Mouse (Mus musculus): Measurements from ENCODE around the gene Galnt17.

The Galnt17 gene

DNA sequence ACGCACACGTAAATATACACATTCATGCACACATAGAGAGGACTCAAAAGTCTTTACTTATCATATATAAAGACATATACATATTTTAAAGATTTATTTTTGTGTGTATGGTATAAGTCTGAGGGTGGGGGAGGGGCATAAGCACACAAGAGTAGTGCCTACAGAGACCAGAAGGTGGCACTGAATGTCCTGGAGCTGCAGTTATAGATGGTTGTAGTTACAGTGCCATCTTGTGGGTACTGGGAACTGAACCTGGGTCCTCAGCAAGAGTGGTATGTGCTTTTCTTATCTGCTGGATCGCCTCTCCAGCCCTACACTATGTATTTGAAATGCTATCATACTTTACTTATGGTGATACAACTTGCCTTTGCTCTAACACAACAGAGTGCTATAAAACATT, 68.5 kb downstream of the Galnt17 start:
- DNase-seq: no peak

DNA sequence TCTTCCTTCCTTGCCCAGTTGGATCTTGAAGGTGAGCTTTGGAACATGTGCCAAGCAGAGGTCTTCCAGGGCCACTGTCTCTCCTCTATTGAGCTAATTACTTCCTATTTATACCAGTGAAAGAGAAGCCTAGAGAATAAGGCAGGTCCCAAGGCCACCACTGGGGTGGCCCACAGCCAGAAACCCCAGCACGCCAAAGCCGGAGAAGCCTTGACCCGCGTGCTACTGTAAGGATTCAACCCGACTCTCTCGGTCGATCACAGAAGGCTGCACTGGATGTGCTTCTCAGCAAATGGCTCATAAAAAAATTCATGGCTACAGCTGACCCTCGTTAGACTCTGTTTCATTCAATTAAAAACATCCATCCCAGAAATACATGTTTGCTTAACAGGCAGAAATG, 71.4 kb downstream of the Galnt17 start:
- peak; percentile 9 to 30 for DNase-seq

DNA sequence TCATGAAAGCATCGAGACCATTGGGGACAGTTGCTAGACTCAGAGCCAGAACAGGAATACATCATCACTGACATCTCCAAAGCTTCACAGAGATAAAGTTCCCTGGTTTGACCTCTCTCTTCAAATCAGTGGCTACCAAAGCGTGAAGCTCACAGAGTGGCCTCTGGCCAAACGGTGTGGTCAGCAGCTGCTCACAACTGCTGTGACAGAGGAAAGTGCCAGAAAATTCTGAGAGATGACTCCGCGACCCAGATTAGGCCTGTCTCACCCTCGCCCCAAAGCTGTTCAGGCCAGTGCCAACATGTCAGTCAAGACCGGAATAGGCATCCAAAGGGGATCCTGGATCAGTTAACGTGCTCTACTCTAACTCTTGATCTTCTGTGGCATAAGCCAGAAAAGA, 74.5 kb downstream of the Galnt17 start:
- DNase-seq: no peak

DNA sequence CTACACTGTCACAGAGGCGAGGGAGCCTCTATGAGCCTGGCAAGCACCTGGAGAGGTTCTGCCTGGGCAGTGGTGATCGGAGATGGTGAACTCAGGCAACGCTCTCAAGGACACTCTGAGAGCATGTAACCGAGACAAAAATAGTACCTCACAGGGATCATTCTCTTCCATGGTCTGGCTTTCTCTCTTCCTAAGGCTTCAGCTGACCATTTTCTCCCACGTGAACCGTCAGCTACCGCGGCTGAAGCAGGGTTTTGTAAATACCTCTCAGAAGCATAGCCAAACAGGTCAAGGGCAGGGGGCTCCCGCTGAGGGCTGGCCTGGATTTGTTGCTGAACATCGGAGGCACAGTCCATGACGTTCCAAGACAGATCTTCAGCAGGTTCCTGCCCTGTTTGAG, 77.2 kb downstream of the Galnt17 start:
- no peak for DNase-seq

DNA sequence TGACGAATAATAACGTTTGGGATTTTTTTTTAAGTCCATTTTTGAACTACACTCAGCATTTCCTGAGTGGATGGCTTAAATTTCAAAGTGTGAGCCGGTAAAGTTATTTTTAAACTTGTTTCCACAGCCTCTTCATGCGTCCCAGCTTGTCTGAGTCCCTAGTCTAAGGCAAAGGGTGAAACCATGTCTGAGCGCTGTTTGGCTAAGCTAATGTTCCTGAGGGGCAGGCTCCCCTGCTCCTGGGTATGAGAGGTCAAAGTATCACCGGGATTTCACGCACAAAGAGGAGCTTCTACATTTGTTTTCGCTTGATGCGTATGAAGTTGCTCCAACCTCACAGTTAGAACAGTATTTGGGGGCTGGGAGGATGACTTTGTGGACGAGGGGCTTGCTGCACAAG, 78.6 kb downstream of the Galnt17 start:
- DNase-seq: no peak

DNA sequence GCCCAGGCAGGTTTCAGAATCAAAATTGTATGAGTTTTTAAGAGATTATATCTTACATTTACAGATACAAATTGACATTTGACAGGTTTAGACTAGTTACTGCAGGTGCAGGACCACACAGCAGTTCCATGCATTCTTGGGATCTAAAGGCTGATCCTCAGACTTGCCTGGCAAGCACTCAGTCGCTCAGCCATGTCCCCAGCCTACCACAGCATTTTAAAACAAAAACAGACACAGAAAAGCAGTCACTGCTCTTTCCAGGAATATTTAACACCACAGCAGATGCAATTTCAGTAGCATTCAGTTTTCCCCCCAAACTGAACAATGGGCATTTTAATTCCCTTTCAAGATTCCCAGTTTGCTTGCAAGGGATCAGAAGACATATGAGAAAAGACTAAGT, 84.9 kb downstream of the Galnt17 start:
- DNase-seq: no peak

DNA sequence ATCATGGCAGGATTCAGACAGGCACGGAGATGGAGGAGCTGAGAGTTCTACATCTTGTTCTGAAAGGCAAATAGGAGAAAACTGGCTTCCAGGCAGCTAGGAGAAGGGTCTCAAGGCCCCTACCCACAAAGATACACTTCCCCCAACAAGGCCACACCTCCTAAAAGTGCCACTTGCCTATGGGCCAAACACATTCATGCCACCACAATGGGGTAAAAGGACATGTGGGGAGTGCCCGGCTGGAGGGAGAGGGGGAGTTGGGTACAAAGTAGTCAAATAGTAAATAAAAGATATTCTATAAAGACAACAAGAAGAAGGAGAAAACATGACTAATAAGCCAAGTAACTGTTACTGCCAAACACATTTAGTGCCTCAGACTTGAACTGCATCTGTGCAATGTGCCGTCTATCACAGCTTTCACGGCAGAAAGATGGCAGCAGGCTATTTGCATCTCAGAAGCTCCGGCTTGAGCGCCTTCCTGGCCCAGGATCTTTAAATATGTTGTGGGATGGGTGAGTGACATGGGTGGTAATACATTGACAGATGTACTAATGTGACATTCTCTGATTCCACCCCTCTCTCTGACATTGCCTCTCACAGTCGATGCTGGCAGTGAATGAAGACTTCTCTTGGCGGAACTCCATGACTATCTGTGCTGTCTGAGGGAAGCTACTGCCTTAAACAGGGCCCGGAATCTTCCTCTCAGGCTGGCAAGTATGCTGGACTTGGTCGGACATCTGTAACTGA, 85.6 kb downstream of the Galnt17 start:
- no peak for DNase-seq

DNA sequence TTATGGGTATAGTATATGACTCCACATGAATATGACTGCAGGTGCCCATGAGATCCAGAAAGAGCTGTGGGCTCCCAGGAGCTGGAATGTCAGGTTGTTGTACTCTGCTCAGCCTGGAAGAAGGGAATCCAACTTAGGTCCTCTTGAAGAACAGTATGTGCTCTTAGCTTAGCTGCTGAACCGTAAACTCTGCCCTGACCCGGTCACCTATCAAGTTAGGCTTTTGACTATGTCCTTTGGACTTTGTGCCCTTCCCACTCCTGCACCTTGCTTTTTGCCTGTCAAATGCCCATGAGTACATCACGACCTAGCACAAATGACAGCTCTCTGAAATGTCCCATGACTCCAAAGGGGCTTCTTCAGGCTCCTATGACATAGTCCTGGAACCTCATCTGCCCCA, 90.1 kb downstream of the Galnt17 start:
- peak; percentile 8 to 48 for DNase-seq

DNA sequence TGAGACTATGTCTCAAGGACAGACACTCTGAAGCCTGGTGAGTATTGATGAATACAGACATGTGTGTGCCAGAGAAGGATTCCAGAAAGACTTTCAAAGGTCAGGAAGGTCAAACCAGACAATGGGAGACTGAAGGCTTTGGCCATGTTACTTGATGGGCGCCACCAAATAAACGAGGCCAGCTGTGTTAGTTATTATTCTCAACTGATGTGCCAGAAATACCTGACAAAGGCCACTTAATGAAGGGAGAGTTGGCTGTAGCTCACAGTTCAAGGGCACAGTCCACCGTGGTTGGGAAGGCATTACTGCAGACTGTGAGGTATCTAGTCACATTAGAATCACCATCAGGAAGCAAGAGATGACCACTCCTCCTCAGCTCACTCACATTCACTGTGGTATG, 96.7 kb downstream of the Galnt17 start:
- DNase-seq: no peak

DNA sequence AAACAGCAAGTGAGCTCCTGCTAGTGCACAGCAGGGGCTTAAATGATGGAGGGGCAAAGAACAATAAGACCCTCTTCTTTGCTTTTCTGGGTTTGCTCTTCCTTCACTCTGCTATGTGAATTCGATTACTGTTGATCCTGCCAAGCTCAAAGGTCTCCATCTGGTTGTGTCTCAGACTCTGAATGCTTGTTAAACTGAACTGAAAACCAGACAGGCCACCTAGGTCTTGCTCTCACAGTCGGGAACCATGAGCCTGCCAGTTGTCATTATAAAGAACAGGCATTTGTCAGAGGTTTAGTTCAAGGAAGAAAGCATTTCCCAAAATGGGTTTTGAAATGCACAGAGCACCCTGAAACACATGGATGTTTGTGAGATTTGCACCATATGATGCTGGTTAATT, 107.2 kb downstream of the Galnt17 start:
- no peak for DNase-seq

DNA sequence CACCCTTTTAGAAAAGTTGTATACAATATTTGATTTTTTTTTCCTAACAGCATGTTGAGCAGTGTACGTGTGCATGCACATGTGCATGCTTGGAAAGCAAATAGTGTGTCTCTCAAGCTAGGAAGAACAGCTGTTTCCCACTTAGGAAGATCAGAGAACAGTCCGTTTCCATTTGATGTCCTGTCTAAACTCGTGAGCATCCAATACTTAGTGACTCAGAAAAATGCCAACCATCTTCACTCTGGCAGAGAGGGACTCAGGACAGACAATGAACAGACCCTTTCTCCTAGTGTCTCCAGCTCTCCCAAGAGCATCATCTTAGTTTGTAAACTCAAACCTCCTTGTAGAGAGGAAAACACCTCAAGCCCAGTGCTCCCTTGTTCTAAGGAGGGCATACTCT, 116.0 kb downstream of the Galnt17 start:
- DNase-seq: no peak

DNA sequence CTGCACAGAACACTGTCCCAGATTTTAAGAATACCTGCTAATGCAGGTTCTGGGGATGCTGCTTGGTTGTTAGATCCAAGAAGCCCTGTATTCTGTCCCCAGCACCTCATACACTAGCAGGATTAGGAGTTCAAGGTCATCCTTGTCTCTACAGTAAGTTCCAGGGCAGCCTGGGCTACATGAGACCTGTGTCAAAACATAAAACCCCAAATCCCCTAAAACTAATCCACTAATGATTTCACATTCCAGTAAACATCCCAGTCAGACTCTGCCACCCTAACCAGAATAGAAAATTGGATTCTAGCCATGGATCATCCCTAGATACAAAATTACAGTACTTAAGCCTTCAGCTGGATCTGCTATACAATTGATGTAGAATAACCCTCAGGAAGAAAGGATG, 123.7 kb downstream of the Galnt17 start:
- no peak for DNase-seq

DNA sequence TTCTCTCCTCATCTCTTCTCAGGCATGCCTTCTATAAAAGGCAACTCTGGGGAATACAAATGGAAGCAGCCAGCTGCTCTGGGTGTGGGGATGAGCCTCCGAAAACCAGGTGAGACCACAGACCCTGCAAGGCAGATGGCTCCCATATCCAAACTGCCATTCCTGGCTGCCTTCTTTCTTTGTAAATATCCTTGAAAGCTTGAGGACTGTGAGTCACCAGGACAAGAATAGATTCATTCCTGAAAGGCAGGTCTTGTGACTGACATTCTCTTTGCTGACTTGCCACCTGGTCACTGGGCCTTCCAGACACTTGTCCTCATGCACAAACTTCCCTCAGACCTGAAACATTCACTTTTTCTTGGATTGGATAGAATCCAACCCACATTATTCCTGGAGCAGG, 127.1 kb downstream of the Galnt17 start:
- DNase-seq: no peak

DNA sequence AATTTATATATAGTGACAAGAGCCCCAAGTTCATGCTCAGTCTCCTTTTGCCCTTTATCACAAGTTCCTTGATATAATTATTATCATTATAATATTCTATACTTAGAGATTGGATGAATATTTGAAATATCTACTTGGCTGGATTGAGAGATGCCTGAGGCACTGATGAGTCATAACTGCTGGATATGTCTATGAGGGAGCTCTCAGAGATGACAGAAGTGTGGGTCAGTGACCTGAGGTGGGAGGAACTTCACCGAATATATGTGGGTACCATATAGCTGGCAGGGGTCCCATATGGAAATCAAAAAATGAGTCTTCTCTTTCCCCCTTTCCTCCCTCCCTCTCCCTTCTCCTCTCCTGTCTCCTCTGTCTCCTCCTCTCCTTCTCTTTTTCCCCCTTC, 127.5 kb downstream of the Galnt17 start:
- DNase-seq: no peak

DNA sequence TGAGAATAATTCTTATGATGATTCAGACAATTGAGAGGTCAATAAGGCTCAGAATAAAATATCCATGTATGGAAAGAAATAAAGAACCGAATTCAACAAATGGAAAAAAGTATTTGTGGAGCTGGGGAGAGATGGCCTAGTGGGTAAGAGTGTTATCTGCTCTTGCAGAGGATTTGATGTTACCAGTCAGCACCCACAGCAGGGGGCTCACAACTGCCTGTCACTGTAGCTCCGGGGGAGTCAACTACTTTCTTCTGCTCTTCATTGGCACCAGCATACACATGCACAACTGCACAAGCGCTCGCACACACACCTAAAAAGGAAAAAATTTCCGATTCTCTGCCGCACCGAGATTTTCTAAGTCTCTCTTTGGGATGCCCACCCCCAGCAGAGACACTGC, 130.4 kb downstream of the Galnt17 start:
- no peak for DNase-seq

DNA sequence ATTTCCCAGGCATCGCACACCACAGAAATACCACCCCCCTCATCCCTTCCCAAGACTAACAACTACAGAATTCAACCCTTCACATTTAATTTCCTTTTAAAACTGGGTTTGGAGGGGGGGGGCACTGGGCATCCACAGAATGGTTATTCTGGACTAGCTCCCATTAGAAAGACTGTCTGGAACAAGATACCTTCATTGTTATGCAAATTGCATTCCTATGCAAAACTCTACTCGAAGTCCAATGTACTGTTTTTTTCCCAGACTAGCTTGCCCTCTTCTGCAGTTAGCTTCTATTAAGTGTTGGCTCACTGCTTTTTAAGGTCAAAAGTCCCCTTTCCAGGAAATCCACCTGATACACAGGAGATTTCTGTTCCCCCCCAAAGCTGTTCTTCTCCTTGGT, 131.1 kb downstream of the Galnt17 start:
- peak in 1 of 2 experiments; percentile 5 for DNase-seq

DNA sequence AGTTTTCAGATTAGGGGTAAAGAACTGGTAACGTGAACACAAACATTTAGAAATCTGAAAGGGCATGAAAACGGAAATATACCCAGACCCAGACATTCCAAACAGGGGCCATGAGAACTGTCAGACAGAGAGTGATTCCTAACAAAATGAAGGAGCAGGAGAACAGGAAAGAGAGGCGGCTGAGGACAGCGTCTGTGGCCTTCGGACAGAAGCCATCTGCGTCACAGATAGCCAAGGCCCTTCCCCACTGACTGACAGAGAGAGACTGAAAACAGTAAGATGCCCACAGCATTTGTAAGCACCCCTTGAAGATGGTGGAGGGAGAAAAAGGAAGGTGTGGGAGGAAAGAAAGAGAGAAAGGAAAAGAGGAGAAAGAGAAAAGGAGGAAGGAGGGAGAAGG, 139.1 kb downstream of the Galnt17 start:
- no peak for DNase-seq

DNA sequence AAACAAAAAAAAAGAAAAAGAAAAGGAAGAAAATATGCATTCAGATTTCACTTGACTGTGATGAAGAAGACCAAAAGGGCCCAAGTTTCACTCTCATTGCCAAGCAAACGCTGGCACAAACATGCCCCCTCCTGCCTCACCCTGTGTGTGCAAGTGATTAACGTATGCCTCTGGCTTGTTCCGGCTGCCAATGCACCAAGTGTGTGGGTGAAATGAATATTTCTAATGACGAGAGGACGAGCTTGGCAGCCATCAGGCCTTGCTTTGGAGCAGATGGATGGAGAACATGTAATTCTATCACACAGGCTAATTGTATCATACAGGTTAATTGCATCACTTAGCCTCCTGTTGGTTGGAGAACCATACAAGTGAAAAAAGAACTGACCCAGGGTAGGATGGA, 140.9 kb downstream of the Galnt17 start:
- no peak for DNase-seq

DNA sequence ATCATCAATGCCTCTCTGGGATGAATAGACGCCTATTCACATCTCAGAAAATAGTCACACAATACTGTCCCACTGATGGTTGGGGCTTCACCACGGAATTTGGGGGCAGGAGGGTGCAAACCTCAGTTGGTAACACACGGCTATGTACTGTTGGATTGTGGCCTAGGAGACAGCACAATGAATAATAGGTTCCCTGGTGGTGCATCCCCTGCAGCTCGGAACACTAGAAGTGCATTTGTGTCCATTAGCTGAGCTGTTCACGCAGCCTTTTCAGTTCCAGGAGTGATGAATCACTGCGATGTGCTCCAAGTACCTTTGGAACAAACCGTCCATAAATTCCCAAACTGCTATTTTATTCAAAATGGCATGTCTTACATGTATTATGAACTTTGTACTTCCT, 142.6 kb downstream of the Galnt17 start:
- DNase-seq: no peak

DNA sequence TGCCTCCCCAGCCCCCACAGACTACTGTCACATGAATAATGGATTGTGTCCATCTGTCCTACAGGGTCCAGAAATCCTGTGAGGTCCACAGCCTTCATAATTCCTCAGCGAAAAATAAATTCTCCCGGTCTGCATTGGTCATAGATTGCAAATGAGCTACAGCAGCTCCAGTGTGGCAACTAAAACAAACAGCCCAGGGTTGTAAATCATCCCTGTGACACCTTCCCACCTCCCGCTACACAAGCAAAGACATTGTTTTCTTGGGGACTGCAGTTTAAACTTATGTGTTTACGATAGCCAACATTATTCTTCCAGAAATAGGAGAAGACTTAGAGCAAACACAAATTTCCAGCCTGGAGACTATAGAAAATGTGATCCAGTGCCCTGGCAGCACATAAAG, 150.4 kb downstream of the Galnt17 start:
- no peak for DNase-seq

DNA sequence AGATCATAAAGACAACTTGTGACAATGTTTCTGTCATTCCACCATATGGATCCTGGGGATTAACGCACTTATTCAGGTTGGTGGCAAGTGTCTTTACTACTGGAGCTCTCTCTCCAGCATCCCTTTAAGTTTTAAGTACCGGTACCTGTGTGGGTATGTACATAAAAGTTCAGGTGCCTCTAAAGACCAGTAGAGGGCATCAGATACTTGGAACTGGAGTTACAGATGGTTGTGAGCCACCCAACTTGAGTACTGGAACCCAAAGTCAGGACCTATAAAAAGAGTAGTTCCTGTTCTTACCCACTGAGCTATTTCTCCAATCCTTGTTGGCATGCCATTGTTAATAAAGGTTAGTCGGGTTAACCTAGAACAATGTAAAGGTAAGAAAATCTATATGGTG, 152.0 kb downstream of the Galnt17 start:
- DNase-seq: no peak

DNA sequence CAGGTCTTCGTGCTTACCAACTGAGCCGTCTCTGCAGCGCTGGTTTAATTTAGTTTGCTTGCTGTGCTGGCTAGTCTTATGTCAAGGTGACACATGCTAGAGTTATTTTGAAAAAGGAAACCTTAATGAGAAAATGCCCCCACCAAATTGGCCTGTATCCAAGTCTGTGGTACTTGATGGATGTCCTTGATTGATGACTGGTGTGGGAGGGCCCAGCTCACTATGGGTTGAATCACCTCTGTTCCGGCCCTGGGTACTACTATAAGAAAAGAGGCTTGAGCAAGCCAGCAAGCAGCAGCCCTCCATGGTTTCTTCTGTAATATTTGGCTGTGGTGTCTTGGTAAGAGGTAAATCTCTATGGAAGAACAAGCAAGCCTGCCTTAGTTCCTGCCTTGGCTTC, 165.7 kb downstream of the Galnt17 start:
- no peak for DNase-seq

DNA sequence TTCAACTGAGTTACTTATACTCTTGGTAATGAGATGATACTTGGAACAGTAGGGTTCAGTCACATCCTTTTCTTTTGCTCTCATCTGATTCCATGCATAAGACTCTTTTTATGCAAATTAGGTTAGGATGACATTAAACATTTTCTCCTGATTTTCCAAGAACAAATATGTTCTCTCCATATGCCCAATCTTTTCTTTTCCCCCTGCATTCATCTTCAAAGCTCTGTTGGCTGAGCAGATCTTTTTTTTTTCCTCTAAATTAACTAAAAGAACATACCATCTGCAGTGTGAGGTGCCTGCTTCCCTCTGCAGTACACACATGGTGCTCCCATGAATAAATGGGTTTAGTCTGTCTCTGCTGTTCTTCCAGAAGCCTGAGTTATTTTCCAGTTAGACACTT, 173.5 kb downstream of the Galnt17 start:
- no peak for DNase-seq

DNA sequence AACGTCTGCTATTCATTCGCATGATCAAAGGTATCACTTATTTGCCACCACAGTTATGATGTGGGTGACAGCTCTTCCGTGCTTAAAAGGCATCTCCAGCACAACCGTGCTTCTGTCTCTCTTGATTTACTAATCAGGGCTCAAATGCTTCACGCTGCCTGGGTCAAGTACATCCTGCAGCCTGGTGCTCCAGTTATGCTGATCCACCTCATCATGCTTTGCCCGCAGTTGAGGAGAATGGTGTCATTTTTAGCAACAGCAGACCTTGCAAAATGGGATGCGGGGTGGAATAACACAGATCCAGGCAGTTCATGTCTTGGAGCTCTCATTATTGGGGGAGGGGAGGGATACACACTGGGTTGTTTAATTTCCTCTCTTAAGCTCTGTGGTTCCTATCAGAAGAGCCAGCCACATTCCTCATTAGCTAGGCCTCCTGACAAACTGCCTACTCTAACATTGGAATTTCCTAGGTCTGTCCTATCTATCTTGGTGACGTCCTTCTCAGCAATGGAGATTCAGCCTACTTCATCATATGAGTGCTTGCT, 187.9 kb downstream of the Galnt17 start:
- no peak for DNase-seq

DNA sequence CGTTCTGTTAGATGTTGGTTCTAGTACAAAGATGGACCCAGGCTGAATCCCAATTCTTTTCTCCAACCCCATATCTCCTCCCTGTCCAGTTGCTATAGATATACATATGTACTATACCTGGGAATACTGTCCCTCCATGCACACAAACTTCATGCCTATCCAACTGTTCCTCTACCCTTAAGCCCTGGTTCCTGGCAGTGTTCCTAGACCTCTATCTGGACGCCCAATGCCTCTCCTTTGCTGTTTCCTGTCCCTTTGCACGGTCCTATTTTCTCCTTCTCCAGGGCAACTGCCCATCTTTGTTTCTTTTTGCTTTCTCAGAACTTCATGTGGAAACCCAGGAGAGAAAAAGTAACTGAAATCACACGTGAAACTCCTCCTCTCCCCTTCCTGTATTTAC, 188.4 kb downstream of the Galnt17 start:
- DNase-seq: no peak

Data from kidney, postnatal 36 days (tissue).